ENCODE assay signal across 8 mouse cellular contexts in the genomic region with DNA sequence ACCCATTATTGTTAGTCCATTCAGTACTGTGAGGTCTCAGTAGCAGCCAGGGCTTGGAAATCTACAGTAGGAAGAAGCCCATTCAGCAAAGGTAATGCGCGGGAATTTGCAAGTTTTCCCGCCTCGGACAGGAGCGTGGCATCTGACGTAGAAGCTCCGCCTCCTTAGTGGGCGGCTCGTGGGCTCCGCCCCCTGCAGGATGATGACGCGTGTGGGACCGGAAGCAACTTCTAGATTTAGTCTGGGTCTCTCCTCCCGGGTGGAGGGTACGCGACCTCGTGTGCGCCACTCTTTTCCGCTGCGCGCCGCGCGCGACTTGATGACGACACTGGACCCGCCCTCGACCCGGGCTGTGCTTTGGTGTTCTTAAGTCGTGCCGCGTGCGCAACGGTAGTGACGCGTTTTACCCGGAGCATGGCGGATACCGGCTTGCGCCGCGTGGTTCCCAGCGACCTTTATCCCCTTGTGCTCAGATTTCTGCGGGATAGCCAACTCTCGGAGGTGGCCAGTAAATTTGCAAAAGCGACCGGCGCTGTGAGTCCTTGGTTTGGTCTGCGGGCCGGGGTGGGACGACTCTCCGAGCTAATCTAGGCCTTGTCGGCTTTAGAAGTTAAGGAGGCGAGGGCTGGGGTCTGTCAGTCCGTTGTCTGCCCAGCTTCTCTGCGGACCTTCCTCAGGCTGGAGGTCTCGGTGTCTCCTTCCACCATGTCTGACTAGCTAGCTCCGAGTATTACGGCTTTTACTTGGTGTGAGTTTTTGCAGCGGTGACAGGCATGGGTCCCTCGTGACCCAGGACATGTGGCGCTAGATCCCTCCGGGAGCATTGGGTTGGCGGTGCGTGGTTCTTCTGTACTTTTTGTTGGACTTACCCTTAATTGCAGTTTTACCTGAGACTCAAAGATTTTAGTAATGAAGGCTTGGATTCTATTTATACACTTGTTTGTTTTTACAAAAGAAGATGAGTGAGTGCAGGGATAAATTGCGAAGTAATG. TPM values are rescaled to one million over a fixed set of nuclear protein-coding genes. Genes with fewer than 3 reads are reported as not detected.
A peak's percentile ranks its signal among the peaks of the same experiment; 100 is the strongest.
DNase-seq lines count a peak whose midpoint lies in the region; ATAC-seq lines count a peak whose summit lies in the region.

TSS of gene Nolc1 (plus strand) at position 248 of the 992 bp plus-strand sequence.

- peak within 1 kb of the TSS; percentile 66 for H3K4me2 ChIP-seq in hindbrain, embryonic 11.5 days (replicated peaks; ENCODE audit: low read depth, low read length)

- H3K9ac ChIP-seq in hindbrain, embryonic 11.5 days (ENCODE audit: low read depth, low read length) = peak within 1 kb of the TSS; percentile 79

- H3K9me3 ChIP-seq in hindbrain, embryonic 11.5 days (ENCODE audit: control insufficient read depth, low read length) = no peaks in the 10 kb centered on the region

- H3K27ac ChIP-seq in hindbrain, embryonic 11.5 days (ENCODE audit: low read depth, low read length) = peak within 1 kb of the TSS; percentile 58; the same call in 1 of the 2 replicates

- peak; percentile 97 for ATAC-seq in hindbrain, embryonic 11.5 days (ENCODE audit: low FRiP score)

- DNase-seq in Muller cell, postnatal 12 days (ENCODE audit: inconsistent ontology term) = peak; percentile 100
- DNase-seq in cerebellum, adult 9-11 months = peak; percentile 99
- DNase-seq in frontal cortex, adult 2 months (ENCODE audit: extremely low spot score in 1 of 2, low spot score in 1 of 2) = peak; percentile 99 to 100
- peak; percentile 99 for DNase-seq in hindbrain, embryonic 11.5 days (ENCODE audit: low spot score)
- peak; percentile 98 to 99 for DNase-seq in layer of hippocampus, postnatal 10 days (ENCODE audit: low spot score in 2 of 2)
- peak; percentile 99 for DNase-seq in lung, postnatal 10 days
- DNase-seq in ovary, postnatal 36 days (ENCODE audit: low spot score) = peak; percentile 99
- DNase-seq in thymus, postnatal 25 days = peak; percentile 99

- WGBS in hindbrain, embryonic 11.5 days = under 1% methylated on average over 66 of the region's 66 CpGs

- H3K4me3 ChIP-seq in hindbrain, embryonic 11.5 days (ENCODE audit: low read depth, low read length) = peak within 1 kb of the TSS; percentile 90

- peaks cover 5% of the 10 kb centered on the region; the same call in 1 of the 2 replicates for H3K4me1 ChIP-seq in hindbrain, embryonic 11.5 days (replicated peaks; ENCODE audit: control insufficient read depth, insufficient read depth, low read length)

- peaks cover 11% of the 10 kb centered on the region; the same call in 1 of the 2 replicates for H3K36me3 ChIP-seq in hindbrain, embryonic 11.5 days (ENCODE audit: control insufficient read depth, insufficient read depth, low read length)

- H3K27me3 ChIP-seq in hindbrain, embryonic 11.5 days (ENCODE audit: control insufficient read depth, insufficient read depth, low read length) = no peaks in the 10 kb centered on the region

RNA-seq across cellular contexts. Expression of gene Nolc1, which starts in this region (rescaled TPM):
- polyA plus RNA-seq in frontal cortex, adult 2 months (2012; rRNA removed) = 37.1 and 41.8 TPM in 2 replicates
- polyA plus RNA-seq in hindbrain, embryonic 11.5 days (2014; fragmentation: Nextera tagmentation; extraction: Ambion mirVana) = 102 and 103 TPM in 2 replicates
- 10 to 100 TPM; 41.2 to 45.6 TPM for total RNA-seq in layer of hippocampus, postnatal 10 days (2021)

Comparison
In these comparisons a context has a peak if more than half of its experiments do, and no peak if none do; other contexts are left out.
1. Peak in every context shown above with its lines: DNase-seq, ATAC-seq, H3K4me3 ChIP-seq and H3K27ac ChIP-seq.